Mouse (Mus musculus) embryonic fibroblast, embryonic 13.5 days (primary cell): ENCODE measurements around the gene Ifitm5.

Experiments used
- CTCF ChIP-seq: IDR thresholded peaks from 2 replicates; pipeline ENCODE4 v1.5.1; 2011; ENCODE audit warnings: mild to moderate bottlenecking, control low read depth, low read length, moderate library complexity, borderline replicate concordance; ENCODE audit not compliant: insufficient read depth
- POLR2A ChIP-seq: IDR thresholded peaks from 2 replicates; pipeline ENCODE4 v1.6.1; 2011; ENCODE audit warnings: low read depth, mild to moderate bottlenecking, control low read depth, low read length, moderate library complexity

DNA sequence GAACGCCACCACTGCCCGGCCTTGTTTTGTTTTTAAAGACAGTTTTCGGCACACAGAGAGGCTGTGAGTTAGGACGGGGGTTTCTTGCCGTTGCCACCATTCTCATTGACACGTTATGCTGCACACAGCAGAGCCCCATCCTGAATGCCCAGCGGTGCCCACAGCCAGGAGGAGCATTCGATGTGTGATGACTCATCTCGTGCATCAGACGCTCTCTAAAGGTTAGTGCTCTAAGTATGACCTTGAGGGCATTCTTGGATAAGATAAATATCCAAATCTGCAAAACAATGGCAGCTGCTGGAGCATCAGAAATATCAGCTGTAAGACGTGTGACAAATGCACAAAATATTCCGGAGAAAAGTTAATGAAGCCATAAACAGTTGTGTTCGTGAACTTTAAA, 43.0 kb downstream of the Ifitm5 start:
- TF ChIP-seq CTCF (no peak), POLR2A (no peak)
